Mouse (Mus musculus) urinary bladder, postnatal 36 days (tissue): ENCODE data around the gene Col4a3.
A peak's percentile ranks its signal among the peaks of the same experiment; 100 is the strongest.

ENCODE experiments used
- DNase-seq, 2 experiments: peaks; one replicate each; pipeline ENCODE4 v3.0.0; 2022; ENCODE audit warnings: low spot score in 2 of 2, mixed read lengths in 1 of 2

Gene Col4a3

DNA sequence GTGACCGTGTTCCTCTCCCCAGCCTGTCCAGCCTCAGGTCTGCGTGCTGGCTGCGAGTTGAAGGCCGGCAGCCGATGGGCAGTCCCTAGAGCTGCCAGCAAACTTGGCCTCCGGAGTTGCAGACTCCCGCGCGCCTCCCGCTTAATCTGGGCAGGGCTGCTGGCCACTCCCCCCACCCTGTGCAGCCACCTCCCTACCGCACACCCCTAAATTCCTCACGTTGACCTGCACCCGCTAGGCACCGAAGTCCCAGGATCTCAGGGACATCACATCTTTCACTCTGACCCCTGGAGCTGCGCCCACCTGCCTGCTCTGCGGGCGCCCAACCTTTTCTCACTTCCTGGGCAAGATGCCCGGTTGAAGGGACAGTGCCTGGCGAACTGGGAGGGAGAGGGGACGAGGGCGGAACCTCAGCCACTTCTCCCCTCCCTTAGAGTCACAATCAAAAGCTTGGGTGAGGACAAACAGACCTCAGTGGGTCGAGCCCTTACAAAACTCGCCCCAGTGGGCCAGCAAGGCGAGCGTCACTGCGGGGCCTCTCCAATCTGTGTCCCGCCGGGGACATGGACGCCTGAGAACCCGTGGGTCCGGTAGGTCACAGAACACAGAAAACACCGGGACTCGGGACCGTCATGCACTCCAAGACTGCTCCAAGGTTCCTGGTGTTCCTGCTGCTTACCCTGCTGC lies at the start of gene Col4a3, which contains the start of gene Col4a4:
Gene Col4a3 (plus strand): TSS at position 209 of the 687 bp plus-strand sequence.
Gene Col4a4 (minus strand): TSS at position 137 of the 687 bp plus-strand sequence.
- DNase-seq: peak in 1 of 2 experiments; percentile 26

DNA sequence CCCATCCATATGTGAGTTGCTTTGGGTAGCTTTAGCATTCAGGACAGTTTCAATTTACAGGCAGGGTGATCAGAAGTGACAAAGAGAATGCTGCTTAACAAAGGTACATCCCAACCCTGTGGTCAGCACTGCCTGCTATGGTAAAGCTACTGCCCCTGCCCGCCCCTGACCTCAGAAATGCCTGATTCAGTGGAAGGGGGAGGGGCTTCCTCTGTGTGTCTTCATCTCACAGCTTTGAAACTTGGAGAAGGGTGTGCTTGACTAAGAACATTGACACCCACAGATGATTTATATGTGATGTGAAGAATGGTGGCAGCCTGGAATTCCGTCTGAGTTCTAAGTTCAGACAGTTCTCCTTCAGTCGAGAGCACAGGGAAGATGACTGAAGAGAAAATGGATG lies 48.9 kb upstream of the Col4a3 start:
- DNase-seq: no peak

DNA sequence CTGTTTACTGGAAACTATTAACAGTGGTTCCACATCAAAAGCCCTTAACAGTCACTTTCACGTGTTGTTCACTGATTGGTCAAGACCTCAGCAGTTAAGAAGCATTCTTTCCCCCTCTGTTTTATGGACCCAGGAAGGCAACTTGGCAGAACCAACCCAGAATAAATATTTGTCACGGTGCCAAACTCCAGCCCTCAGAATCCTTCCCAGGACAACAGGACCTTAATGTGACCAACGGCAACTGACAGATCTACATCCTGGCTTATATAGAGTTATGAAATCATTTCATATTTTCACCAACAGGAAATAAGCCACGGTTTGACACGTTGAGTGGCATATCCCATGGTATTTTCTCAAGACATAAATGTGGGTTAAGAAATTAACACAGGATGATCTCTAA lies 46.7 kb upstream of the Col4a3 start:
- no peak for DNase-seq

DNA sequence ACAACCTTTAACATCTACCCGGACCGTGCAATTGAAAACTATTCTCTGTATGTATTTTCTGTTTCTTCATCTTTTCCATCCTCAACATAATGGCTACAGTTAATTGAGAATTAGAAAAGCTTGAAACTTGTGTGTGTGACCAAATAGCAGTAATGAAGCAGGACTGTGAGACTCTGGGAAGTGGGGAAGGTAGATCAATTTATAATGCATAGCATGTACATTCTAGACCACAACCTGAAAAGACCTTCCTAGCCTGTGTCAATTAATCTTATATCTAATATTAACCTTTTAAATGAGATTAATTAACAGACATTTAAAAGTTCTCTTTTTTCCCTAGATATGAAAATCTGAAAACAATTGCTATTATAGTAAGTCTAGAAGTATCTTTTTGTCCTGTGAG lies 42.8 kb upstream of the Col4a3 start:
- no peak for DNase-seq

DNA sequence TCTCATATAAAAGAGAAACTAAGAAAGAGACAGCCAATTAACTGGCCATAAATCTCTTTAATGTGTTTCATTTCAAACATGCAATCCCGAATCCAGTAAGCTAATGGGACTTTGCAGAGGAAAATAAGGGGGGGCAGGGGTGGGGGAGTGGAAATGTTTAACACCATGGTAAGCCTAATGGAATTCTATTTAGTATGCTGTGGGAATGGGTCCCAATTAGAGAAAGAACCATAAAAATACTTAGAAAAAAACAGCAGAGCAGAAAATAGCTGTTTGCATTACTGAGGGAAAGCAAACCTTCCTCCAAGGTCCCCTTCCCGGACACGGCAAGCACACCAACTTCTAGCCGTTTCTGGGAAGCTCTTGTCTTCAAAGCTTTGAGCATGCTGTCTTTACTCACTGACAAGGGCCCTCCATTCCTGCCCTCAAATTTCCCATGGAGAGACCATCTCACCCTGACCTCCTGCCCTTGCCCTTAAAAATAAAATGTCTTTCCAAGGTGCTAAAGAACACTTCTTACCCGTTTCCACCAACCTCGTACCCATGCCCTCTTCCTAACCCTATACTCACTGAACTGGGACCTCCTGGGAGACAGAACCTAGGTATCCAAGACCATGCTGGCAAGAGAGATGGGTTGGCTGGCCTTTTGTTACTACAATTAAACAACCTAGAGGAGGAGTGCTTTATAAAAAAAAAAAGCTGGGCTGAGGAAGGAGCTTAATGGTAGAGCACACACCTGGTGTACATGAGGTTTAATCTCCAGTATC lies 42.1 kb upstream of the Col4a3 start:
- no peak for DNase-seq

DNA sequence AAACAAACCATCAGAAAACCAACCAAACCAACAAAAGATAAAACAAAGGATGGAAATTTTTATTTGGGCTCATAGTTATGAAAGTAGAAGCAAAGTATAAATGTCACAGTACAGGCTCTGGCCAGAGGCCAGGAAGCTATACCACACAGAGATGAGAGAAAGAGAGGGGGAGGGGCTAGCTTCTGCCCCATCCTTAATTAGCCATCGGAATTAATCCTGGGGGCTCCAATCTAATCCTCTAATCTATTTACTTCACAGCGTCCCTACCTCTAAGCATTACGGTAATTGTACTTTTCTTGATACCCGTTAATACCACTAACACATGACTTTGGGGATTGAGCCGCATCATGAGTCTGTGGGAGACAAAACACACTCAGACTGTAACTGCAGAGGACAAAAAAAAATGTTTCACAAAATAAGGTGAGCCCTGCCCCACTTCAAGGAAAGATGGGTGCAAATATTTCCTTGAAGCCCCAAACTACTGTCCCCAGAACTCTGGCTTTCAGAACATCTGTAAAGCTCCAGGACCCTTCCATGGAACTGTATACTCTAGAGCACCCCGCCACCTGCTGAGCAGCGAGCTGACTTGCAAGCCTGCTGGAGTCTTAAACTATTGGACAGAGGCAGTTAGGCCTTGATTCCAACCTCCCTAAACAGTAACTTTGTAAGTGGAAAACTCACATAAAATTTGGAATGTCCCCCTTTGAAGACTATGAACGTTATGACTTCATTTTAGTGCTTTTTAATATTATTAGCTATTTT lies 41.3 kb upstream of the Col4a3 start:
- no peak for DNase-seq

DNA sequence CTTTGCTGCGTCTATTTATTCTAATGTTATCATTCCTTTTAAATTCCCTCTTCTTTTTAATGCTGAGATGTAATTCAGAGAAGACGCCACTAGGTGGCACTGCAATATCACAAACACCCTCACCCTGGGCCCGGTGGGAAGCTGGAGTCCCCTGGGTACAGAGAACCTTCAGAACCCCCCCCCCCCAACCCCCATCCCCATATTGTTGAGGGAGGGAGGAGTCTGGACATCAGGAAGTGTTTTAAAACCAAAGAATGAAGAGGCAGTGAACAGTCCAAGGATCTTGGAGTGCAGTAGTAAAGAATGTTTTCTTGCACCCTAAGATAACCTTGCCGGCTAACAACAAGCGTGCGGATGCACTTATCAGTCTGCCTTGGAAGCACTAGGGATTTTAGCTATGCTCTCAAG lies 32.3 kb upstream of the Col4a3 start:
- no peak for DNase-seq

DNA sequence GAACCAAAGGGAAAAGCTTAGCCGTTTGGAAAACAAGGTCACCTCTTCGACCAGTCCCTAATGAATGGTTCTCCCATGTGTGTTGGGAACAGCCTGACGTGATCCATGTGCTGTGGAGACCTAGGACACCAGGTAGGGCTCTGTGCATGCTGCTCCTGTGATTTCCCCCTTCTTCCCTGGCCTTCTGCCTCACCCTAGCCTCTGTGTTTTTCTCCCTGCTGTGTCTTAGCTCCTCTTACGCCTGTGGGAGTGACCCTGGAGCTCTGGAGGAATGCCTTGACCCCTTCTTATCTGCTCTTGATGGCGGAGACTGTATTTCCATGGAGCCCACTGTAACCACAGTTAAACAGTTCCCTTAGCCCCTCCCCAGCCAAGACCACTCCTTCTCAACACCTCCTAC lies 31.8 kb upstream of the Col4a3 start:
- DNase-seq: no peak

DNA sequence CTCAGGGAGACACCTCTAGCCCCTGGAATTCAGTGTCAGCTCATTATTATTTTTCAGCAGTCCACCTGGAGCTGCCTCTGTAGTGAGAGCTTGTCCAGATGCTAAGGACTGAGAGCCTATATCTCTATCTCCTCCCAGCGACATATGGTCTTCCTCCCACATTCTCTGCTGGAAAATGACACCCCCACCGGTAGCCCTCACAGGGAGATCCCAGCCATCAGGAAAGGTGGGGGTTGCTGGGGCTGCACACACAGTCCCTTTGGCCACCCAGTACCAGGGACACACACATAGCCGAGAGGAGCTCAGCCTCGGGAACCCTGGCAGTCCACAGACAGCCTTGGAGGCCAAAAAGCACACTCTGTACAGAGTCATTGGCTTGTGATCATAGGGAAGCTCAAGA lies 26.5 kb upstream of the Col4a3 start:
- no peak for DNase-seq

DNA sequence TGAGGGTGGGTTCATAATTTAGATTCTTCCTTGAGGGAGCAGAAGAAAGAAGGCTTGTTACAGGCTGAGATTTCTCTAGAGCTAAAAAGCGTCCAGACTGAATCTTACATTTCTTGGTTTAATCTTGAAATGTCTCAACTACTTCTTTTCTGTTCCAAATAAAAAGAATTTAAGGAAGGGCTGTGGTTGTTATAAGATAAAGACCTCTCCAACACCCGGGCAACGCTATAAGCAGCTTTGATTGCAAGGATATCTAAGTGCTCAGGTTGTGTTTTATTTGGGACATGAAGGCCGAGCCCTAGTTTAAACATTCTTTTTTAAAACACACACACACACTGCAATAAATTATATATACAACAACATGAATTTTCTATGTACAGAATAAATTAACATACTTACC lies 17.3 kb upstream of the Col4a3 start:
- no peak for DNase-seq

DNA sequence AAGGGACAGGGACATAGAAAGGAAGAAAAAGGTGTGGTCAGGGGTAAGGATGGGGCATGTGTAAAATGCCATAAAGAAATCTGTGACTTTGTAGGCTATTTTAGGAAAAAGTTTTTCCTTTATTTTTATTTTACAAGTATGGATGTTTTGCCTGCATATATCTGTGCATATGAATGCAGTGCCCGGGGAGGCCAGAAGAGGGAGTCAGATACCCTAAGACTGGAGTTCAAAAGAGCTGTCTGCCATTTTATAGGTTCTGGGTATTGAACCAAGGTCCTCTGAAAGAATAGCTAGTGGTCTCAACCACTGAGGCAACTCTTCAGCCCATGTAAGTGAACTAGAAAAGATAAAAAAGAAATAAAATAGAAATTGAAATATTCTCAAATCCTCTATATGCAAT lies 15.0 kb upstream of the Col4a3 start:
- no peak for DNase-seq

DNA sequence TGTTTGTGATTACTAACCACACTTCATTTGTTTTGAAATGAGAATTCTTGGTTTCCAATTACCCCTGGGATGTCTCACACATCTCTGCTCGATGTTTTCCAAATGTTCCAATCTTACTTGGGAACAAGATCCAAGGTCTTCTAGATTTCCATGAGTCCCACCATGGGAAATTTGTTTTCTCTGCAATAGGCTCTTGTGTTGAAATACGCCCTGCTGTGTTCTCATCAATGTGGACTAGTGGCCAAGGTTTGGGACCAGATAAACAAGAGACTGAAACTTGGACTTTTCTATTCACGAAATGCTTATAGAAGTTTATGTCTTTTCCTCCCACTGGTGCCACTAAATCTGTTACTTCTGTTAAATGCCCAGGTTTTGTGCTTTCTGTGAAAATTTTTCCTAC lies 11.0 kb upstream of the Col4a3 start:
- DNase-seq: no peak

DNA sequence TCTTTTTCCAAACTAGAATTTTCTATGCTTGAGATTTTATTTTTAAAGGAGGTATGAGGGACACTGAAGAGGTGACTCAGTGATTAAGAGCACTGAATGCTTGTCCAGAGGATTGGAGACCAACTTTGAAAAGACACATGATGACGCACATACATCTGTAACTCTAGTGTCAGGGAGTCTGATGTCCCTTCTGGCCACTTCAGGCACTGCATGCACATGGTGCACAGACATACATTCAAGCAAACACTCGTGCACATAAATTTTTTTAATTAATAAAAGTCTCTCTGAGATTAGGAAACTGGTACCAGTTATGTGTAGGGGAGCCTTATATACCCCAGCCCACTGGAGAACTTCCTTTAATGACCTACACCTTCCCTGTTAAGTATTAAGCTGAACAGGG lies 10.5 kb upstream of the Col4a3 start:
- no peak for DNase-seq

DNA sequence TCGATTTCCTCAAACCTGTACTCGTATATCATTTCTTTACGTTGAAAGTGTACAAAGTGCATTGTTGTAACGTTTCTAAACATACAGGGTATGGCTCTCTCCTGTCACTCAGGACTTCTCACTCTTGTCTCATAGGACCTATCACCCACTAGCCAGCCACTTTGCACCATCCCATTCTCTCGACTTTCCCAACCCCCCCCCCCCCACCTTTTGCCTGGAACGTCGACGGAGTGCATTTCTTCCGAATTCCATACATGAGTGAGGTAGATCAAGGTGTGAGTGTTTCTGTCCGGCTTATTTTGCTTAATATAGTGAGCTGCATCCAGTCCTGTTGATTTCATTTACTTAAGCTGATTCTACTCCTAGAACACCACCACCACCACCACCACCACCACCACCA lies 9.4 kb upstream of the Col4a3 start:
- no peak for DNase-seq

DNA sequence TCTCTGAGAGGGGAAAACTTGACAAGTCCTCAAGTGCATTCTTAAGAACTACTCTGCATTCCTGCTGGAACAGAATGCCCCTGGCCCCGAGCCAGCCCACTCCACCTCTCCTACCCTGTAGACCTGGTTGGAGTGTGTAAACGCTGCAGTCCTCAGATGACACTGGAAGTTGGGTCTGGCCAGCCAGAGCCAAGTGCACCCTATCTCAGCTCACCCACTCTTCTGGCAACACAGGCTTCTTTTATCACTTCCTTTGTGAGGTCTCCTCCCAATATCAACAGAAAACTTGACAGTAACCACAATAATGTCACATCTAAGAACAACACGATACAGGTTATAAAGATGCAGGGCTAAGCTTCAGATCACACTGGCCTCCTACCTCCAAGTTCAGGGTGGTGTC lies 8.8 kb upstream of the Col4a3 start:
- DNase-seq: peak in 1 of 2 experiments; percentile 22

DNA sequence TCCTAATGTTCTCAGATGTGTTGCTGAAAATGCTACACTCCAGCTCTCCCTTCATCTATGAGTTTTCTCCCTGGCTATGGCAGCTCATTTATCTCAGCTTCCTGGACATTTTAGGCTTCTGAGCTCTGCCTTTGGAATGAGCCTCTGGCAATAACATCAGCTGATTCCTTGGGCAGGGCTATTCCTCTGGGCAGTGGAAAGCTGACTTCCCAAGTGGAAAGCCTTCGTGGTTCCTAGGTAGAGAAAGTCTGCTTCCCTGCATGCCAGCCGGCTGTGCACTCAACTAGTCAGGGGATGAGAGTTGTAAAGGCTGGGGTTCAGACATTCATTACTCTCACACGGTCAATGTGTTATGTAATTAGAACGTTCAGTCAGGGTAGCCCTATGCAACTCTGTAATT lies 8.4 kb upstream of the Col4a3 start:
- DNase-seq: no peak

DNA sequence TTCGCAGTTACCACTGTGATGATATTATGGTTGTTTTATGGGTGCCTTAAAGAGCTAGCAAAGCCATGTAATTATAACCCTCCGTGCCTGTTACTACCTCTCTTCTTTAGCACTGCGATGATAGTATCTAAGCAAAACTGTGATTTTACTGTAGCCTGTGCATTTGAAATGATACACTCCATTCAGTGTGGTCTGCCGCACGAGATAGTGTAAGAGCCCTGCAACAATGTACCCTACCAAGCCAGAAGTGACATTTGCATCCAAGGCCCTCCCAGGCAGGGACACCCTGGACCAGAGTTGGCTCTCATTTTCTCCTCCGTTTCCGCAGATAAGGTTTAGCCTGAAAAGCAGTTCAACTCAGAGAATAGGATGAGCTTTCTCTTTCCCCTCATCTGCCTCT lies 740 bp upstream of the Col4a3 start:
- no peak for DNase-seq

DNA sequence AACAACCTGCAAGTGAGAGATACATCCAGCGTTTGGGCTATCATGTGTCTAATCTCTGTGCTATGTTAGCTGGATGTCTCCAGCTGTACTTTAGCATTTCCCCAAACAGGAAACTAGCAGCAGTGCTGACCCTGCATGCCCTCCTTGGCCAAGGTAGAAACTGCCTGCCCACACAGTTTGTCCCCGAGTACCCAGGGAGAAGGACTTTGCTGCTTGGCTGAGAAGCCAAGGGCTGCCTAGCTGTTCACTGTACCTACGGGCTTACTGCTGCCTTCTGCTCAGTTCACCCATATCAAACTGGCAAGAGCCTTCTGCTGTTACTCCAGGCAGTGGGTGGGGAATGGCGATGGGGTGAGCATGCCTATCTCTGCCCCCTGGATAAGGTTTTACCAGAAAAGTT lies 3.5 kb downstream of the Col4a3 start:
- no peak for DNase-seq

DNA sequence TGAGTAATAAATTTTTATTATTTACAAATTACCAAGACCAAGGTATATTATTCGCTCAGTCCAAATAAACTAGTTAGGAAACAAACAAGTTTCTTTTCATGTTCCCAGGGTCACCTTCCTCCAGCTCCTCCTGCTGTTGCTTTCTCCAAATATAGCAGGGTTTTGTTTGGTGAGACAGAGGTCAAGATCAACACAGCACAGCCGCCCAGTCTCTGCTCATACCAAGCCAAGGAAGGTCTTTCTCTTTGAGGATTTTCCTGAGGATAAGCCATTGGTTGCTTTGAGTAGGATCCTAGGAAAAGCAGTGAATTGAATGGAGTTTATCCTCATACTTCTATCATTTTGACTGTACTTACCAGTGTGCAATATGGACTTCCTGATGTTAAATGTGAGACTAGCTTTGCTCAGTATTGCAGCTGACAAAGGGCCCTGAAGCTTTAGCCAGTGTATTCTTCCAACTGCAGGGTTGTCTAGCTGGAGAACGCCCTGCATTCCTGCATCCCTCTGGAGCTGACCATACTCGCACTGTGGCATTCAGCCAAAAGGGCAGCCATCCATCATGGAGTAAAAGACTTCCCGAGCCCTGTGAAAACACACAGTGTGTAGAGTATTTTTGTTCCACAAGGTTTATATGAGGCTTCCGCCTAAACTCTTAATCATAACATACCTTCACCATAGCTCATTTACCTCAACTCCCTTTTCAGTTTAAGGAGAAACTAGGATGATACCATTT lies 10.3 kb downstream of the Col4a3 start:
- peak in 1 of 2 experiments; percentile 9 for DNase-seq

DNA sequence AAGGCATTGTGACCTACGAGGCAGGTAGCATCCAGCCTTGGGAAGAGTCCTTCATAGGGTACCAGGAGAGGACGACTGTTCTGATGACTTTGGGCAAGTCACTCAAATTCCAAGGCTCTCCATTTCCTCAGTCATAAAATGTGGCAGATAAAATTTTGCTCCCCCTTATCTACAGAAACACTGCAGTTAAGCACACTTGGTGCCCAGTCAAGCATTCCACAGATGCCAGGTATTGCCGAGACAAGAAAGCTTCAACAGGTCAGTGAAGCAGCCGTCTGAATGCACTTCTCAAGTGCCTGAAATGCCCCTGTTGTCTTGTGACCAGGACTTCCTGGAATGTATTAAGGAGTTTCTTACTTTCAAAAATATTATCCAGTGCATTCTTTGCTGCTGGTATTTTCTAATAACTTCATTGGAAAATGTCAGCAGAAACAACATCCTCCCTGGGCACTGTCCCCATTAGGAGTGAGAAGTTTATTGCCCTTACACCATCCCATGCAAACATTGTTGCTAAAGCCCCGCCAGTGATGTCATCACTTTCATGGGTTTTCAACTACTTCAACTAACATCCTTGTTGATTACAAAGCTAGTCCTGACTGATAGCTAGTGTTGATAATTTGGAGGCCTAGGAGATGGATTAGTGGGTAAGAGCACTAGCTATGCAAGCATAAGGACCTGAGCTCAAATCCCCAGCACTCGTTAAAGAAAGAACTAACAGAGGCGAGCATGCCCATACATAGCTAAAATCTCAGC lies 16.7 kb downstream of the Col4a3 start:
- no peak for DNase-seq

DNA sequence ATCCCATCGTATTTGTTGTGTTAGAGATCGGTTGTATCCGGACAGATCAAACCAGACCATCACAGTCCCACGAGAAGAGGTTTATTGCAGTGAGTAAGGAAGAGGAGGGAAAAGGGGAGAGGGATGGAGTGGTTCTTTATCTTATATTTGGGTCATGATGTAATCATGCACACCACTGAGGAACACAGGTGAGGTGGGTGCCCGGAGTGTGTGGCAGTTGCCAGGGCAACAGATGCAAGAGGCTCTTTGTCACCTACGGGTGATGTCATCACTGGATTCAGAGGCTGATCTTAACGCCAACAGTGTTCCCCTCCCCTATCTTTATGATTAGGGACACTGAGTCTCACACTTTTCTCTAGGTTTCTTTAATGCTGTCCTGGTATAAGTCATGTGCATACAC lies 18.6 kb downstream of the Col4a3 start:
- no peak for DNase-seq
